Mouse (Mus musculus) small intestine, adult 2 months (tissue): ENCODE results near the gene Rp2. TPM values are rescaled to one million over a fixed set of nuclear protein-coding genes. Genes with fewer than 3 reads are reported as not detected.
"Not testable (repeated sequence)": the region's sequence is repeated elsewhere in the genome, so short reads cannot be mapped to it uniquely, and the experiment has no call there.

ENCODE experiments used
- H3K27ac ChIP-seq: fragments of 200-500 bp; 2 replicates; pipeline ENCODE4 v1.5.1; 2012; ENCODE audit warnings: low read depth, low read length, control low read depth, inconsistent platforms; ENCODE audit not compliant: insufficient read depth
- H3K27me3 ChIP-seq: fragments of 200-500 bp; 2 replicates; pipeline ENCODE4 v1.6.1; 2012; ENCODE audit warnings: mild to moderate bottlenecking, moderate library complexity, low read length, inconsistent platforms; ENCODE audit not compliant: control insufficient read depth, insufficient read depth
- H3K36me3 ChIP-seq: fragments of 200-500 bp; 2 replicates; pipeline ENCODE4 v1.6.1; 2012; ENCODE audit warnings: mild to moderate bottlenecking, low read length, control low read depth, inconsistent platforms; ENCODE audit not compliant: control insufficient read depth, insufficient read depth
- H3K4me1 ChIP-seq: fragments of 200-500 bp; 2 replicates; pipeline ENCODE4 v1.6.1; 2012; ENCODE audit warnings: low read length, inconsistent platforms, mixed read lengths; ENCODE audit not compliant: control insufficient read depth, insufficient read depth, insufficient read length
- H3K4me3 ChIP-seq: fragments of 200-500 bp; 2 replicates; pipeline ENCODE4 v1.5.1; 2012; ENCODE audit warnings: low read depth, mild to moderate bottlenecking, control low read depth, inconsistent platforms, low read length, moderate library complexity
- CTCF ChIP-seq: fragments of 200-500 bp; IDR thresholded peaks from 2 replicates; pipeline ENCODE4 v1.5.1; 2012; ENCODE audit warnings: low read depth, mild to moderate bottlenecking, control low read depth, inconsistent platforms, low read length, moderate library complexity, mixed read lengths; ENCODE audit not compliant: insufficient replicate concordance, insufficient read length; ENCODE audit errors: extremely low read depth
- POLR2A ChIP-seq: fragments of 200-500 bp; IDR thresholded peaks from 2 replicates; pipeline ENCODE4 v1.6.1; 2012; ENCODE audit warnings: low read depth, mild to moderate bottlenecking, control low read depth, inconsistent platforms, low read length, moderate library complexity
- WGBS: fragments of 180-500 bp; shearing (Covaris S2); methylation state at CpG from one replicate; pipeline ENCODE4 v1.1.7; 2018; 5-methylcytosine and 5-hydroxymethylcytosine counted together
- polyA plus RNA-seq: library from polyadenylated mRNA; depleted of rRNA; stranded (reverse); fragments of >200 nt; gene quantifications from 2 replicates; pipeline ENCODE4 v1.2.3, GENCODE M21; 2012

Rp2 gene
- polyA plus RNA-seq, 1 experiment = 4.8 TPM

GRCm38 (mm10) chrX:20356309-20356708, 8.0 kb upstream of the Rp2 start:
- Histone ChIP-seq H3K4me1 (no peaks in the 10 kb centered on the region), H3K27me3 (no peaks in the 10 kb centered on the region), H3K27ac (no peak overlapping the region), H3K4me3 (no peak overlapping the region), H3K36me3 (no peaks in the 10 kb centered on the region)
- TF ChIP-seq POLR2A (no peak), CTCF (no peak)
- WGBS = 51% methylated on average over 3 of the region's 3 CpGs

GRCm38 (mm10) chrX:20366036-20366435, 1.8 kb downstream of the Rp2 start:
- H3K27ac ChIP-seq = no peak overlapping the region
- WGBS = 60% methylated on average over 1 of the region's 1 CpGs
- TF ChIP-seq POLR2A (no peak), CTCF (no peak)
- no peaks in the 10 kb centered on the region for H3K27me3 ChIP-seq
- no peaks in the 10 kb centered on the region for H3K4me1 ChIP-seq
- no peak overlapping the region for H3K4me3 ChIP-seq
- H3K36me3 ChIP-seq = no peaks in the 10 kb centered on the region

- WGBS = 73% methylated on average over 7 of the region's 7 CpGs
- Histone ChIP-seq H3K4me1 (no peaks in the 10 kb centered on the region), H3K27me3 (no peaks in the 10 kb centered on the region), H3K36me3 (peaks cover 10% of the 10 kb centered on the region), H3K4me3 (no peak overlapping the region), H3K27ac (peak overlapping the region; percentile 41; the same call in 1 of the 2 replicates)
- no peak for TF ChIP-seq CTCF
- TF ChIP-seq POLR2A = no peak
These were observed 15.2 kb downstream of the Rp2 start for GRCm38 (mm10) chrX:20379347-20380014.

GRCm38 (mm10) chrX:20382260-20382659, 18.0 kb downstream of the Rp2 start:
- Histone ChIP-seq H3K36me3 (peaks cover 10% of the 10 kb centered on the region), H3K27ac (no peak overlapping the region), H3K27me3 (no peaks in the 10 kb centered on the region), H3K4me3 (no peak overlapping the region), H3K4me1 (no peaks in the 10 kb centered on the region)
- 86% methylated on average over 6 of the region's 6 CpGs for WGBS
- TF ChIP-seq POLR2A (no peak), CTCF (no peak)

GRCm38 (mm10) chrX:20387006-20387405, 22.7 kb downstream of the Rp2 start:
- H3K4me3 ChIP-seq = no peak overlapping the region
- no peak overlapping the region for H3K27ac ChIP-seq
- 74% methylated on average over 3 of the region's 3 CpGs for WGBS
- H3K27me3 ChIP-seq = no peaks in the 10 kb centered on the region
- H3K4me1 ChIP-seq = no peaks in the 10 kb centered on the region
- peaks cover 11% of the 10 kb centered on the region for H3K36me3 ChIP-seq
- TF ChIP-seq CTCF = no peak
- no peak for TF ChIP-seq POLR2A

- not testable (repeated sequence) for H3K4me1 ChIP-seq, H3K36me3 ChIP-seq, H3K4me3 ChIP-seq, H3K27me3 ChIP-seq, H3K27ac ChIP-seq
- 86% methylated on average over 9 of the region's 9 CpGs for WGBS
These were observed 27.7 kb downstream of the Rp2 start for GRCm38 (mm10) chrX:20391964-20392363.

GRCm38 (mm10) chrX:20392942-20393341, 28.7 kb downstream of the Rp2 start:
- Histone ChIP-seq H3K4me1 (no peaks in the 10 kb centered on the region), H3K4me3 (no peak overlapping the region), H3K36me3 (0 out of 2 replicates have a peak, but pooled peaks cover 4% of the 10 kb centered on the region), H3K27ac (no peak overlapping the region), H3K27me3 (no peaks in the 10 kb centered on the region)
- 64% methylated on average over 3 of the region's 3 CpGs for WGBS
- no peak for TF ChIP-seq POLR2A
- TF ChIP-seq CTCF = no peak

- no peaks in the 10 kb centered on the region for H3K27me3 ChIP-seq
- H3K27ac ChIP-seq = no peak overlapping the region
- no peak overlapping the region for H3K4me3 ChIP-seq
- H3K36me3 ChIP-seq = no peaks in the 10 kb centered on the region
- TF ChIP-seq CTCF = no peak
- no peak for TF ChIP-seq POLR2A
- 89% methylated on average over 4 of the region's 4 CpGs for WGBS
- no peaks in the 10 kb centered on the region for H3K4me1 ChIP-seq
These were observed 39.8 kb downstream of the Rp2 start for GRCm38 (mm10) chrX:20404068-20404467.
